Mouse (Mus musculus) heart, embryonic 14.5 days (tissue): ENCODE measurements around the gene Gm3625. TPM values are rescaled to one million over a fixed set of nuclear protein-coding genes. Genes with fewer than 3 reads are reported as not detected.

Experiments
- polyA plus RNA-seq: library from polyadenylated mRNA; unstranded; fragments of >200 nt; fragmentation: Nextera tagmentation; extraction: Ambion mirVana; gene quantifications from 2 replicates; pipeline ENCODE4 v1.2.1, GENCODE M21; 2014

Gene Gm3625
- polyA plus RNA-seq, 1 experiment from 2014 or later: not detected

Other genes with a start within 250 kb of the Gm3625 start
- 14.7 and 14.9 TPM in 2 replicates for gene Ncoa1, start 115.7 kb downstream of the Gm3625 start, polyA plus RNA-seq
- 47.2 and 48.4 TPM in 2 replicates for gene Itsn2, start 289 bp downstream of the Gm3625 start, polyA plus RNA-seq
- 0.24 and 0.39 TPM in 2 replicates for gene Fam228a, start 145.5 kb upstream of the Gm3625 start, polyA plus RNA-seq
- gene Pfn4, start 176.1 kb upstream of the Gm3625 start, polyA plus RNA-seq: 2.6 and 2.8 TPM in 2 replicates
- 4.6 TPM in 2 replicates for gene Fam228b, start 176.3 kb upstream of the Gm3625 start, polyA plus RNA-seq
- 150 and 173 TPM in 2 replicates for gene Sf3b6, start 224.6 kb upstream of the Gm3625 start, polyA plus RNA-seq
- gene Fkbp1b, start 248.7 kb upstream of the Gm3625 start, polyA plus RNA-seq: 11.4 and 13.0 TPM in 2 replicates